Mouse (Mus musculus) MEL (cell line): Measurements from ENCODE around the gene Farp1. TPM values are rescaled to one million over a fixed set of nuclear protein-coding genes. Genes with fewer than 3 reads are reported as not detected.

ENCODE experiments used
- DNase-seq: peaks from one replicate; pipeline ENCODE4 v3.0.0; 2011; ENCODE audit warnings: low read depth, low spot score
- H3K27ac ChIP-seq: 2 replicates; pipeline ENCODE4 v1.5.1; 2012; ENCODE audit warnings: low read depth, mild to moderate bottlenecking, control low read depth, low read length, moderate library complexity; ENCODE audit not compliant: control insufficient read depth
- H3K27me3 ChIP-seq, 2 experiments: fragments of 150-350 bp in 1 of 2; sonication (generic) in 1 of 2; 2 replicates each; pipeline ENCODE4 v1.6.1; 2012; ENCODE audit warnings: low read length in 2 of 2, mild to moderate bottlenecking in 2 of 2, improper control_type of control experiment in 1 of 2, moderate library complexity in 1 of 2; ENCODE audit not compliant: insufficient read depth in 2 of 2, control insufficient read depth in 1 of 2
- H3K36me3 ChIP-seq, 2 experiments: 2 replicates each; pipeline ENCODE4 v1.6.1; 2012 to 2014; ENCODE audit warnings: low read length in 2 of 2, improper control_type of control experiment in 1 of 2, inconsistent platforms in 1 of 2, mild to moderate bottlenecking in 1 of 2; ENCODE audit not compliant: insufficient read depth in 2 of 2, control insufficient read depth in 1 of 2
- H3K4me1 ChIP-seq, 2 experiments: fragments of 150-350 bp in 1 of 2; sonication (generic) in 1 of 2; 2 replicates each; pipeline ENCODE4 v1.6.1; 2012; ENCODE audit warnings: low read length in 2 of 2, improper control_type of control experiment in 1 of 2, mild to moderate bottlenecking in 1 of 2; ENCODE audit not compliant: insufficient read depth in 2 of 2, control insufficient read depth in 1 of 2
- H3K4me3 ChIP-seq, 2 experiments: fragments of 150-350 bp in 1 of 2; sonication (generic) in 1 of 2; 2 replicates each; pipeline ENCODE4 v1.5.1; 2012; ENCODE audit warnings: low read depth in 2 of 2, low read length in 2 of 2, mild to moderate bottlenecking in 2 of 2, moderate library complexity in 2 of 2, control low read depth in 1 of 2, improper control_type of control experiment in 1 of 2; ENCODE audit not compliant: control insufficient read depth in 1 of 2, insufficient read depth in 1 of 2
- H3K79me2 ChIP-seq: 2 replicates; pipeline ENCODE4 v1.6.1; 2012; ENCODE audit warnings: mild to moderate bottlenecking, low read length, moderate library complexity; ENCODE audit not compliant: control insufficient read depth, poor library complexity, insufficient read depth
- H3K9ac ChIP-seq: 2 replicates; pipeline ENCODE4 v1.6.1; 2012; ENCODE audit warnings: low read depth, mild to moderate bottlenecking, control low read depth, low read length, moderate library complexity; ENCODE audit not compliant: control insufficient read depth, poor library complexity, severe bottlenecking
- H3K9me3 ChIP-seq: fragments of 150-350 bp; sonication (generic); replicated peaks from 2 replicates; pipeline ENCODE4 v1.6.1; 2012; ENCODE audit warnings: mild to moderate bottlenecking, low read length, improper control_type of control experiment, moderate library complexity; ENCODE audit not compliant: insufficient read depth
- BHLHE40 ChIP-seq: IDR thresholded peaks from 2 replicates; pipeline ENCODE4 v1.6.1; 2012; ENCODE audit warnings: low read depth, mild to moderate bottlenecking, inconsistent platforms, low read length, improper control_type of control experiment, borderline replicate concordance
- CHD1 ChIP-seq: IDR thresholded peaks from 2 replicates; pipeline ENCODE4 v1.6.1; 2012; ENCODE audit warnings: low read depth, mild to moderate bottlenecking, inconsistent platforms, low read length, improper control_type of control experiment
- CHD2 ChIP-seq: IDR thresholded peaks from 2 replicates; pipeline ENCODE4 v1.6.1; 2011; ENCODE audit warnings: low read length, improper control_type of control experiment
- JUND ChIP-seq: IDR thresholded peaks from 2 replicates; pipeline ENCODE4 v1.6.1; 2011; ENCODE audit warnings: low read depth, mild to moderate bottlenecking, improper control_type of control experiment, low read length
- MAZ ChIP-seq: IDR thresholded peaks from 2 replicates; pipeline ENCODE4 v1.6.1; 2012; ENCODE audit warnings: low read depth, mild to moderate bottlenecking, inconsistent platforms, low read length, improper control_type of control experiment
- MEF2A ChIP-seq: IDR thresholded peaks from 2 replicates; pipeline ENCODE4 v1.6.1; 2014; ENCODE audit warnings: low read depth, mild to moderate bottlenecking, inconsistent platforms, low read length, improper control_type of control experiment; ENCODE audit not compliant: poor library complexity, insufficient replicate concordance, severe bottlenecking; ENCODE audit errors: extremely low read depth
- MXI1 ChIP-seq: IDR thresholded peaks from 2 replicates; pipeline ENCODE4 v1.6.1; 2011; ENCODE audit warnings: mild to moderate bottlenecking, low read depth, low read length, improper control_type of control experiment
- MYB ChIP-seq: IDR thresholded peaks from 2 replicates; pipeline ENCODE4 v1.6.1; 2011; ENCODE audit warnings: mild to moderate bottlenecking, low read depth, low read length, improper control_type of control experiment
- NRF1 ChIP-seq: IDR thresholded peaks from 2 replicates; pipeline ENCODE4 v1.6.1; 2014; ENCODE audit warnings: low read depth, mild to moderate bottlenecking, inconsistent platforms, low read length, improper control_type of control experiment, moderate library complexity; ENCODE audit not compliant: poor library complexity, insufficient read depth, severe bottlenecking
- POLR2AphosphoS2 ChIP-seq: IDR thresholded peaks from 2 replicates; pipeline ENCODE4 v1.6.1; 2011; ENCODE audit warnings: low read length, improper control_type of control experiment
- POLR2AphosphoS5 ChIP-seq: IDR thresholded peaks from 2 replicates; pipeline ENCODE4 v1.6.1; 2012; ENCODE audit warnings: low read depth, borderline replicate concordance, mild to moderate bottlenecking, inconsistent platforms, low read length, moderate library complexity, mixed read lengths
- RCOR1 ChIP-seq: IDR thresholded peaks from 2 replicates; pipeline ENCODE4 v1.6.1; 2012; ENCODE audit warnings: low read depth, mild to moderate bottlenecking, inconsistent platforms, low read length, improper control_type of control experiment
- SIN3A ChIP-seq: IDR thresholded peaks from 2 replicates; pipeline ENCODE4 v1.6.1; 2012; ENCODE audit warnings: low read length, improper control_type of control experiment, inconsistent platforms
- SMC3 ChIP-seq: IDR thresholded peaks from 2 replicates; pipeline ENCODE4 v1.6.1; 2011; ENCODE audit warnings: low read depth, low read length, improper control_type of control experiment
- TBP ChIP-seq: IDR thresholded peaks from 2 replicates; pipeline ENCODE4 v1.8.0; 2011; ENCODE audit warnings: low read depth, low read length, improper control_type of control experiment
- USF1 ChIP-seq: IDR thresholded peaks from 2 replicates; pipeline ENCODE4 v1.6.1; 2014; ENCODE audit warnings: low read depth, mild to moderate bottlenecking, inconsistent platforms, low read length, improper control_type of control experiment, moderate library complexity
- ZC3H11A ChIP-seq: IDR thresholded peaks from 2 replicates; pipeline ENCODE4 v1.6.1; 2012; ENCODE audit warnings: low read depth, mild to moderate bottlenecking, inconsistent platforms, low read length, improper control_type of control experiment
- ZMIZ1 ChIP-seq: IDR thresholded peaks from 2 replicates; pipeline ENCODE4 v1.6.1; 2012; ENCODE audit warnings: low read depth, mild to moderate bottlenecking, inconsistent platforms, low read length, improper control_type of control experiment, moderate library complexity
- polyA plus RNA-seq, 2 experiments: library from polyadenylated mRNA; stranded (reverse) in 1 of 2; unstranded in 1 of 2; fragments of >175 nt in 1 of 2; fragments of >200 nt in 1 of 2; gene quantifications; 2 replicates each; pipeline versions ENCODE4 v1.2.1 to v1.2.4; 2012; ENCODE audit warnings: low replicate concordance in 2 of 2, low read depth in 1 of 2; ENCODE audit not compliant: insufficient read length in 2 of 2, insufficient read depth in 1 of 2, missing spikeins in 1 of 2
- total RNA-seq: library from RNA; depleted of rRNA; stranded (reverse); fragments of 300-350 nt; gene quantifications from 2 replicates; pipeline ENCODE4 v1.2.3, GENCODE M21; 2012

Farp1 gene
- total and polyA plus RNA-seq, 3 experiments = 0.62 to 1.1 TPM; not detected in 1

GRCm38 (mm10) chr14:121316631-121317311, 281.8 kb downstream of the Farp1 start:
- Histone ChIP-seq H3K27ac (no peak overlapping the region), H3K4me1 (peaks cover 3 to 18% of the 10 kb centered on the region in 2 experiments), H3K9ac (no peak overlapping the region), H3K27me3 (no peaks in the 10 kb centered on the region), H3K79me2 (peaks cover 59% of the 10 kb centered on the region), H3K4me3 (no peak overlapping the region), H3K9me3 (no peaks in the 10 kb centered on the region), H3K36me3 (peaks cover 0 to 17% of the 10 kb centered on the region in 2 experiments; a peak in 2 of 4 replicates)
- DNase-seq = no peak
- TF ChIP-seq JUND (no peak), CHD1 (no peak), ZMIZ1 (no peak), POLR2AphosphoS2 (no peak), SMC3 (no peak), BHLHE40 (no peak), TBP (no peak), SIN3A (no peak), ZC3H11A (no peak), USF1 (no peak), MEF2A (no peak), MXI1 (no peak), MAZ (no peak), NRF1 (no peak), POLR2AphosphoS5 (no peak), CHD2 (no peak), MYB (no peak)

GRCm38 (mm10) chr14:121317312-121317671, 282.3 kb downstream of the Farp1 start:
- no peak overlapping the region for H3K9ac ChIP-seq
- TF ChIP-seq TBP (no peak), RCOR1 (no peak)
- TF ChIP-seq, all 39 proteins: peak for 0
- Histone ChIP-seq H3K36me3 (peaks cover 0 to 14% of the 10 kb centered on the region in 2 experiments; a peak in 2 of 4 replicates), H3K79me2 (peaks cover 64% of the 10 kb centered on the region), H3K27ac (no peak overlapping the region), H3K4me3 (no peak overlapping the region), H3K9me3 (no peaks in the 10 kb centered on the region), H3K4me1 (peaks cover 3 to 15% of the 10 kb centered on the region in 2 experiments), H3K27me3 (no peaks in the 10 kb centered on the region)
- DNase-seq = no peak
